Mouse (Mus musculus) CH12F3 (cell line): ENCODE data around the gene Mrpl54.
"Not testable (repeated sequence)": the region's sequence is repeated elsewhere in the genome, so short reads cannot be mapped to it uniquely, and the experiment has no call there.

Experiments used
- in situ Hi-C: fragments of 300-500 bp; cut with MboI; formaldehyde crosslinking; loops from 2 replicates; pipeline ENCODE4 v1.14.3; 2020; ENCODE audit warnings: low sequenced_read_pairs

Mrpl54 gene

DNA sequence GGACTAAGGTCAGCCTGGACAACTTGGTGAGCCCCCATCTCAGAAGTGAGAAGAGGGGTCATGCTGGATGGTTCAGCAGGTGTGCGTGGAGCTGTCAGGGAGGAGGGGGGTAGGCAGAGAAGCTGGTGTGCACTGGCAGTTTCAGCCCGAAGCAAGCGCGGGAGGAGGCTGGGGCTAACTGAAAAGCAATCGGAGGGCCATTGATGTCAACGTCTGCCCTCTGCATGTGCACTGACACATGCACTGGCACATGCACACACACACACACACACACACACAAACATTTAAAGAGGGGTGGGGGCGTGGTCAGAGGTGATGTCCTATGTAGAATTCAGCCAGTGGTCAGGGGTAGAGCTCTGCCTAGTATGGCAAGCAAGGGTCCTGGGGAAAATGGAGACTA, 35.3 kb downstream of the Mrpl54 start:
- in situ Hi-C loops = no loop called here

DNA sequence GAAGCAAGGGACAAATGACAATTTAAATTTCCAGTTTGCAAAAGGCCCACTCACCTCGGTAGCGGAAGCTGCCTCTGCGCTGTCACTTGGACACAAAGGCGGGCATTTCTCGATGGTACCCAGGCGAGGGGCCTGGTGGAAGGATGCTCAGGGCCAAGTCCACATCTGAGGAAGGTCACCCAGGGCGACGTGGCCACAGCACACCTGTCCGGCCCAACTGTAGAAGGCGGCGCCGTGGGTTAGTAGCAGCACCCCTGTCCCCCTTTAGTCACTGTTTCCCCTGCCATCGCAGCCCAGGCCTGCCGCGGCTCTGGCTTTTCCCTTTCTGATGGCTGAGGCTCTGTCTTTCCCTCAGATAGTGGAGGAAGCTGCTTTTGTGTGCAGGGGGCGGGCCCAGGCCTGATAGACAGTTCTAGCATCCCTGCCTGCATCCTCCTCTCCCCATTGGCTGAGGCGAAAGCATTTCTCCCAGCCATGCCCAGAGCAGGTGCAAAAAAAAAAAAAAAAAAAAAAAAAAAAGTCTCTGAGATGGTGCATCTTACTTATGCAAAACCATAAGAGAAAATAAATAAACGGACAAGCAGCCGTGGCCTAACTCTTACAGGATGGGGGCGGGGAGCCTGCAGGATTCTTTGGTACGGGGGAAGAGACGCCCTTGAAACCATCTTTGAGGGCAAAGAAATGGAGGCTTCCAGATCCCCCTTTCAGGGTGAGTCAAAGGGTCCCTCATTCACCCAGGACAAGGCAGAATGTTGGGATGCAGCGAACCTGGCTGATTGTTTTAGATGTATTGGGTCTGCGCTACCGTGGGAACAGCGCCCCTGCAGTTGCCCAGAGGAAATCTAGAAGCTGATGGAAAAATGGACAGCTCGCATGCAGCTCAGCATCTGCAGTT, 36.0 kb downstream of the Mrpl54 start, which contains the start of gene Atcay:
Atcay (minus strand) TSS at position 396 of the 895 bp plus-strand sequence.
- in situ Hi-C loops = no loop called here

DNA sequence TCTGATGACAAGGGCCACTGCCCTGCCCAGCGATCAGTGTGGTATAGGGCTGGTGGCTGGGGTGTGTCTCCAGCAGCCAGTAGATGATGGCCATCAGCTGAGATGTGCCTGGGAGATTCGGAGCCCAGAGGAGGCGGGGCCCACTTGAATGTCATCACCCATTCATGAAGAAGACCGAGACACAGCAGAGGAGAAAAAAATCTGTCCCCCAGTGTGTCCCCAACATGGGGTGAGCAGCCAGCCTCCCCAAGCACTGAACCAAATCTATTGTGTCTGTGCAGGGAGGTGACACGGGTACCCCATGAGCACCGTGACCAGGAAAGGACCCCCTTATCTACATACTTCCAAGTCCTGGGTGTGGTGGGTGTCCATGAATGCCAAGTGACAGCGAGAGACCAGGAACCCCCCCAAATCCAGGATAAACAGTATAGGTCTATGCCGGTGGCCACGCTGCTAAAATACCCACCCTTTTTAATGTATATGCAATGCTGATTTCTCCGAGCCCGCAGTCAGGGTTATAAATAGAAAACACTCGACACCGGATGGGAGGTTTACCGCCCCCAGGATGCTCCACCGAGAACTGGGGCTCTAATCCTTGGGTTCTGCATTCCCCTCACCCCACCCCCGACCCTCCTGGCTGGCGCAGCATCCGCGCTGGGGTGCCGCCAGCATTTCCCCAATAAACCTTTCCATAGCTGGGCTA, 36.8 kb downstream of the Mrpl54 start:
- in situ Hi-C loops = no loop called here

DNA sequence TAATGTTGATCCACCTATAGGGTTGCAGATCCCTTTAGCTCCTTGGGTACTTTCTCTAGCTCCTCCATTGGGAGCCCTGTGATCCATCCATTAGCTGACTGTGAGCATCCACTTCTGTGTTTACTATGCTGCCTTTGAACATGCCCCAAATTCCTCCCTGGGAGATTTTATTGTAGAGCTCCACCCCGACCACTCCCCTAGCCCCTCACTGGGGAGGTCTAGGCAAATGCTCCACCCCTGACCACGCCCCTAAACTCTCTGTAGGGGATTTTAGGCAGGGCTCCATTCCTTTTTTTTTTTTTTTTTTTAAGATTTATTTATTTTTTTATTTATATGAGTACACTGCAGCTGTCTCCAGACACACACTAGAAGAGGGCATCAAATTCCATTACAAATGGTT, 43.0 kb downstream of the Mrpl54 start:
- in situ Hi-C loops = not testable (repeated sequence)

DNA sequence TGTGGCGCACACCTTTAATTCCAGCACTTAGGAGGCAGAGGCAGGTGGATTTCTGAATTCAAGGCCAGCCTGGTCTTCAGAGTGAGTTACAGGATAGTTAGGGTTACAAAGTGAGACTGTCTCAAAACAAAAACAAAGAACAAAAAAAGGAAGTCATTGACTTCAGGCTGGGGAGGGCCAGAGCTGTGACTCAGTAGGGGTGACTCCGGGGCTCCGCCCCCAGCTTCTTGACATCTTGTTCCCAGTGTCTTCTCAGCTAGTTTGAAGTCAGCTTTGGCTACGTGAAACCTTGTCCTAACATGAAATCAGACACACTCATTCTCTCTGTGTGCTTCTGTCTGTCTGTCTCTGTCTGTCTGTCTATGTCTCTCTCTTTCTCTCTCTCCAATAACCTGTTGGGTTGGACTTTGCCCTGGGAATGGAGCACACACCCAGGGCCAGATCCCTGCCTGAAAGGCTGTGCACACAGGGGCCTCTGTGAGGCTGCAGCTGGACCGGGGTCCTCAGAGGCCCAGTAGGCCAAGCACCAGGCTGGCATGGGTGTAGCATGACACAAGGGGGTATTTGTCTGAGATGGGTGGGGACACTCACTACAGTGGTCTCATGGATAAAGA, 45.2 kb downstream of the Mrpl54 start:
- in situ Hi-C loops = no loop called here

DNA sequence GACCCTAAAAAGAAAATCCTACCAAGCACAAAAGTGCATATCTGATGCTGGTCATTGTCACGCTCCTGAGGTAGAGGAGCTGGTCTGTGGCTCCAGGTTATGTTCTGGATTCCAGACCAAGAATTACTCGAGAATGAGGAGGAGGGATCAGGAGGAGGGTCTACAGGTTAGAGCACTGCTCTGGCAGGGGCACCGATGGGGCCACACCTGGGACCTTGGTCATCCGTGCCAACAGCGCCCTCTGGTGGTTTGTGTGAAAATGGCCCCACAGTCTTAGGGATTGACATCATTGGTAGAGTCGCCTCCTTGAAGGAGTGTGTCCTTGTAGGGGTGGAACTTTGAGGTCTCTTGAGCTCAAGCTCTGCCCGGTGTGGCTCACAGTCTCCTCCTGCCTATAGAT, 48.8 kb downstream of the Mrpl54 start:
- in situ Hi-C loops = no loop called here

DNA sequence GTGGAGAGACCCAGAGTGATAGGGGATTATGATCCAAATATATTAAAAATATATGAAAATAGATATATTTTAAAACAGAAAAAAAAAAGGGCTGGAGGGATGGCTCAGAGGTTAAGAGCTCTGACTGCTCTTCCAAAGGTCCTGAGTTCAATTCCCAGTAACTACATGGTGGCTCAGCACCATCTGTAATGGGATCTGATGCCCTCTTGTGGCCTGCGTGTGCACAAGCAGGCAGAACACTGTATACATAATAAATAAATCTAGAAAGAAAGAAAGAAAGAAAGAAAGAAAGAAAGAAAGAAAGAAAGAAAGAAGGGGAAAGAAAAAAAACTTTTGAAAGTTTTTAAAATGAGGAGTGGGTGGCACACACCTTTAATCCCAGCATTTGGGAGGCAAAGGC, 49.5 kb downstream of the Mrpl54 start:
- in situ Hi-C loops = not testable (repeated sequence)

DNA sequence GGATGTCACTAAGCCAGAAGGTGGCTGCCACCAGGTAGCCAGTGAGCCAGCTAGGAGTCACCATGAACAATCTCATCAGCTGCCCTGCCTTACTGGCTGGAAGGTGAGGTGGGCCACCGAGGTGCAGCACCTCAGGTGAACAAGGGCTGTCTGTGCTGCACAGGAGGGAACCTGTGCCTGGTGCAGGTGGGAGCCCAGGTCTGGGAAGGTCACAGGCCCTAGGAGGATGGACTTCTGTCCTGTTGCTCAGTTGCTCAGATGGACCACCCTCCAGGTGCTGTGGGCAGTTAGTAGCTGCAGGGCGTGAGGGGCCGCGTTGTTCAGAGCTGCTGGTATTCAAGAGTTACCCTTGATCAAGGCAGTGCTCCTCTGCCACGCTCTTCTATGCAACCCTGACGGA, 49.9 kb downstream of the Mrpl54 start:
- in situ Hi-C loops = no loop called here

DNA sequence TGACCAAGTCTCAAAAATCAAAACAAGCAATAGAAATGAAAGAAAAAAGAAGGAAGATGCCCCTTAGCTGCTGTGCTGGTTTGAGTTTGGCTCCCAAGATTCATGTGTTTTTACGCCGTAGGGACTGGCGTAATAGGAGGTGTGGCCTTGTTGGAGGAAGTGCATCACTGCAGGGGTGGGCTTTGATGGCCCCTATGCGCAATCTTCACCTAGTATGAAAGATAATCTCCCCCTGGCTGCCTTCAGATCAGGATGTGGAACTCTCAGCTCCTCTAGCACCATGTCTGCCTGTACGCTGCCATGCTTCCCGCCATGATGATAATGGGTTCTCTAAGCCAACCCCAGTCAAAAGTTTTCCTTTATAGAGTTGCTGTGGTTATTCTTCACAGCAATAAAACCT, 50.5 kb downstream of the Mrpl54 start:
- in situ Hi-C loops = no loop called here
